In genomic region chr5:74028691-74029479, GRCm38 (mm10) we compare ENCODE assay signal across 22 mouse cellular contexts. TPM values are rescaled to one million over a fixed set of nuclear protein-coding genes. Genes with fewer than 3 reads are reported as not detected.
A peak's percentile ranks its signal among the peaks of the same experiment; 100 is the strongest.
DNase-seq lines count a peak whose midpoint lies in the region; ATAC-seq and TF ChIP-seq lines count a peak whose summit lies in the region.
"Had no signal": no experiment of that assay in that cellular context is flagged by ENCODE, and none has a peak within 500 bp of the region (broad histone marks: within the 10 kb centered on the region; RNA-seq: fewer than 3 reads in every experiment).

No protein-coding gene starts in this region.

- no peaks in the 10 kb centered on the region for H3K9me3 ChIP-seq in kidney, embryonic 15.5 days (replicated peaks)
- no peaks in the 10 kb centered on the region for H3K9me3 ChIP-seq in liver, postnatal 0 days (ENCODE audit: low read length)
- H3K9me3 ChIP-seq in liver, embryonic 12.5 days (replicated peaks): no peaks in the 10 kb centered on the region
- H3K9me3 ChIP-seq: embryonic facial prominence, embryonic 10.5 days; forebrain, embryonic 13.5 days; heart, embryonic 15.5 days; hindbrain, embryonic 10.5 days had no signal

- no peak for TF ChIP-seq CTCF in kidney, adult 2 months (conservative IDR thresholded peaks at IDR 0.05; ENCODE audit: insufficient read depth, insufficient read length, low read depth, low read length)
- no peak for TF ChIP-seq CTCF in liver, postnatal 0 days (IDR thresholded peaks at IDR 0.05; ENCODE audit: low read depth)
- no peak for TF ChIP-seq CTCF in bone marrow, adult 2 months (IDR thresholded peaks at IDR 0.05; ENCODE audit: control insufficient read depth, insufficient read depth, low read length)

- TF ChIP-seq EP300 in liver, postnatal 0 days (IDR thresholded peaks at IDR 0.05; ENCODE audit: low read depth): no peak

- H3K27ac ChIP-seq in kidney, embryonic 15.5 days: peak overlapping the region; percentile 58
- H3K27ac ChIP-seq in kidney, adult 2 months (ENCODE audit: insufficient read depth, low read depth, low read length): no peak overlapping the region
- H3K27ac ChIP-seq in liver, postnatal 0 days (ENCODE audit: low read depth): peak overlapping the region; percentile 29; the same call in 1 of the 2 replicates
- no peak overlapping the region for H3K27ac ChIP-seq in liver, embryonic 12.5 days
- H3K27ac ChIP-seq in bone marrow, adult 2 months (ENCODE audit: control insufficient read depth, insufficient read depth, low read depth, low read length, poor library complexity): peak overlapping the region; percentile 88
- H3K27ac ChIP-seq: embryonic facial prominence, embryonic 10.5 days; forebrain, embryonic 13.5 days; heart, adult 2 months; heart, embryonic 15.5 days; hindbrain, embryonic 10.5 days; hindbrain, embryonic 14.5 days had no signal

- H3K36me3 ChIP-seq in kidney, embryonic 15.5 days: peaks cover 57% of the 10 kb centered on the region
- H3K36me3 ChIP-seq in kidney, adult 2 months (ENCODE audit: control insufficient read depth, insufficient read depth, low read length): no peaks in the 10 kb centered on the region
- peaks cover 35% of the 10 kb centered on the region for H3K36me3 ChIP-seq in liver, postnatal 0 days (replicated peaks; ENCODE audit: insufficient read depth, low read length)
- peaks cover 92% of the 10 kb centered on the region for H3K36me3 ChIP-seq in liver, embryonic 12.5 days

- no peak overlapping the region for H3K9ac ChIP-seq in kidney, embryonic 15.5 days
- H3K9ac ChIP-seq in liver, postnatal 0 days (replicated peaks): no peak overlapping the region
- H3K9ac ChIP-seq in liver, embryonic 12.5 days: no peak overlapping the region
- H3K9ac ChIP-seq: forebrain, embryonic 13.5 days; forebrain, postnatal 0 days; heart, embryonic 15.5 days; hindbrain, embryonic 14.5 days had no signal

- no peak for ATAC-seq in kidney, embryonic 15.5 days (replicated peaks; ENCODE audit: low FRiP score)
- no peak for ATAC-seq in liver, postnatal 0 days
- ATAC-seq in liver, embryonic 12.5 days: no peak
- 0 out of 2 replicates have a peak, but pooled peaks have one; percentile 23 for ATAC-seq in megakaryocyte progenitor cell, adult 5-6 weeks (replicated peaks; ENCODE audit: poor library complexity)
- ATAC-seq: forebrain, embryonic 13.5 days; forebrain, postnatal 0 days had no signal

- H3K27me3 ChIP-seq in kidney, embryonic 15.5 days: no peaks in the 10 kb centered on the region
- no peaks in the 10 kb centered on the region for H3K27me3 ChIP-seq in kidney, adult 2 months (replicated peaks; ENCODE audit: control insufficient read depth, insufficient read depth, low read length)
- H3K27me3 ChIP-seq in liver, postnatal 0 days (ENCODE audit: insufficient read depth, low read length): no peaks in the 10 kb centered on the region
- H3K27me3 ChIP-seq in liver, embryonic 12.5 days (replicated peaks): no peaks in the 10 kb centered on the region
- H3K27me3 ChIP-seq: CH12.LX; forebrain, embryonic 13.5 days; heart, embryonic 15.5 days; Patski had no signal

- TF ChIP-seq POLR2A in kidney, adult 2 months (IDR thresholded peaks at IDR 0.05; ENCODE audit: low read depth, low read length): no peak
- TF ChIP-seq POLR2A in bone marrow, adult 2 months (IDR thresholded peaks at IDR 0.05; ENCODE audit: borderline replicate concordance, control insufficient read depth, low read depth, low read length): no peak

- H3K4me2 ChIP-seq in kidney, embryonic 15.5 days: no peak overlapping the region
- no peak overlapping the region for H3K4me2 ChIP-seq in liver, postnatal 0 days (ENCODE audit: low read depth, low read length)
- H3K4me2 ChIP-seq in liver, embryonic 12.5 days: no peak overlapping the region
- H3K4me2 ChIP-seq: forebrain, embryonic 13.5 days; heart, embryonic 11.5 days; heart, embryonic 15.5 days; hindbrain, embryonic 14.5 days had no signal

- no peak overlapping the region for H3K4me3 ChIP-seq in kidney, embryonic 15.5 days (replicated peaks)
- no peak overlapping the region for H3K4me3 ChIP-seq in kidney, adult 2 months (ENCODE audit: insufficient read depth, low read depth, low read length)
- H3K4me3 ChIP-seq in liver, postnatal 0 days (ENCODE audit: low read depth, low read length): no peak overlapping the region; the same call in 1 of the 2 replicates
- no peak overlapping the region for H3K4me3 ChIP-seq in liver, embryonic 12.5 days
- peak overlapping the region; percentile 67 for H3K4me3 ChIP-seq in bone marrow, adult 2 months (replicated peaks; ENCODE audit: control insufficient read depth, low read depth, low read length)
- H3K4me3 ChIP-seq: embryonic facial prominence, embryonic 10.5 days; forebrain, embryonic 13.5 days; heart, adult 2 months; heart, embryonic 15.5 days; hindbrain, embryonic 10.5 days had no signal

- H3K4me1 ChIP-seq in kidney, embryonic 15.5 days: peaks cover 17% of the 10 kb centered on the region
- H3K4me1 ChIP-seq in kidney, adult 2 months (ENCODE audit: control insufficient read depth, insufficient read depth, low read length): no peaks in the 10 kb centered on the region
- no peaks in the 10 kb centered on the region for H3K4me1 ChIP-seq in liver, postnatal 0 days (ENCODE audit: insufficient read depth)
- no peaks in the 10 kb centered on the region; the same call in 1 of the 2 replicates for H3K4me1 ChIP-seq in liver, embryonic 12.5 days
- no peaks in the 10 kb centered on the region; the same call in 1 of the 2 replicates for H3K4me1 ChIP-seq in bone marrow, adult 2 months (ENCODE audit: control insufficient read depth, insufficient read depth, low read length)
- H3K4me1 ChIP-seq: embryonic facial prominence, embryonic 10.5 days; forebrain, embryonic 13.5 days; hindbrain, embryonic 10.5 days had no signal

- DNase-seq in kidney, adult 2 months: no peak
- no peak for DNase-seq in liver, postnatal 0 days
- no peak for DNase-seq in thymus, adult 18-20 months
- DNase-seq: adrenal gland, postnatal 25 days; cerebellum, adult 2 months; cerebellum, postnatal 10 days; forebrain, postnatal 0 days; gastrocnemius, postnatal 36 days; heart, adult 2 months; heart, postnatal 14 days had no signal

- WGBS in kidney, embryonic 15.5 days: 90% methylated on average over 25 of the region's 25 CpGs
- 87% methylated on average over 25 of the region's 25 CpGs for WGBS in kidney, adult 2 months
- 82% methylated on average over 25 of the region's 25 CpGs for WGBS in liver, postnatal 0 days (ENCODE audit: insufficient replicate concordance)
- WGBS in liver, embryonic 12.5 days (ENCODE audit: insufficient replicate concordance): 86% methylated on average over 25 of the region's 25 CpGs
- 66% methylated on average over 25 of the region's 25 CpGs for WGBS in bone marrow, adult 2 months

RNA-seq across cellular contexts. Expression of gene Usp46, which starts 39.3 kb away (rescaled TPM):
- polyA plus RNA-seq in kidney, embryonic 15.5 days (2015; fragmentation: Nextera tagmentation; extraction: Ambion mirVana): 28.4 and 29.4 TPM in 2 replicates
- polyA plus RNA-seq in kidney, adult 2 months (2012; rRNA removed): 6.9 and 9.1 TPM in 2 replicates
- 10.1 and 12.6 TPM in 2 replicates for polyA plus RNA-seq in liver, postnatal 0 days (2015; fragmentation: Nextera tagmentation; extraction: Ambion mirVana)
- polyA plus RNA-seq in liver, embryonic 12.5 days (2016; fragmentation: Nextera tagmentation; extraction: Ambion mirVana): 29.5 and 31.8 TPM in 2 replicates
- 17.6 and 17.8 TPM in 2 replicates for polyA plus RNA-seq in bone marrow, adult 2 months (2011; ENCODE audit: insufficient read depth, insufficient read length, low replicate concordance, missing spikeins)
- total RNA-seq in megakaryocyte progenitor cell, adult 5-6 weeks (2015): 20.5 and 25.0 TPM in 2 replicates
- 14.2 and 21.7 TPM in 2 replicates for total RNA-seq in megakaryocyte progenitor cell, adult 5-6 weeks (2017)

Comparison
In these comparisons a context has a peak if more than half of its experiments do, and no peak if none do; other contexts are left out.
1. H3K27ac ChIP-seq: peak in kidney, embryonic 15.5 days (single experiment), liver, postnatal 0 days (single experiment) and bone marrow, adult 2 months (single experiment); none in kidney, adult 2 months (single experiment) and liver, embryonic 12.5 days (single experiment).